Mouse (Mus musculus): ENCODE measurements at regions not wholly inside any gene's neighbourhood (a gene's known extent, or its start where the extent isn't known, plus 50 kb on each side); places are given as distances from the start of the nearest gene placed in this dataset.

GRCm38 (mm10) chr12:73449911-73450520 lies 96.2 kb downstream of the Tmem30b start:
- peak; percentile 43 for TF ChIP-seq CTCF (IDR thresholded peaks at IDR 0.05; ENCODE audit: low read depth, low read length)
- no peak for TF ChIP-seq POLR2A (IDR thresholded peaks at IDR 0.05; ENCODE audit: borderline replicate concordance, low read depth, low read length)
- H3K4me1 ChIP-seq (ENCODE audit: control insufficient read depth, insufficient read depth, low read length), result peaks cover 17% of the 10 kb centered on the region
- H3K27ac ChIP-seq (ENCODE audit: insufficient read depth, low read depth, low read length), result no peak overlapping the region
- H3K4me3 ChIP-seq (ENCODE audit: insufficient read depth, low read length), result no peak overlapping the region

- TF ChIP-seq POLR2A (IDR thresholded peaks at IDR 0.05; ENCODE audit: borderline replicate concordance, low read depth, low read length) (no peak), CTCF (IDR thresholded peaks at IDR 0.05; ENCODE audit: low read depth, low read length) (no peak)
- H3K4me3 ChIP-seq (ENCODE audit: insufficient read depth, low read length), result no peak overlapping the region
- no peak overlapping the region for H3K27ac ChIP-seq (ENCODE audit: insufficient read depth, low read depth, low read length)
- H3K4me1 ChIP-seq (ENCODE audit: control insufficient read depth, insufficient read depth, low read length), result peaks cover 19% of the 10 kb centered on the region
Measured at GRCm38 (mm10) chr12:73449069-73449468, 97.1 kb downstream of the Tmem30b start.

- TF ChIP-seq CTCF (IDR thresholded peaks at IDR 0.05; ENCODE audit: low read depth, low read length) (no peak), POLR2A (IDR thresholded peaks at IDR 0.05; ENCODE audit: borderline replicate concordance, low read depth, low read length) (no peak)
- H3K27ac ChIP-seq (ENCODE audit: insufficient read depth, low read depth, low read length), result no peak overlapping the region
- peaks cover 19% of the 10 kb centered on the region for H3K4me1 ChIP-seq (ENCODE audit: control insufficient read depth, insufficient read depth, low read length)
- no peak overlapping the region for H3K4me3 ChIP-seq (ENCODE audit: insufficient read depth, low read length)
Measured at GRCm38 (mm10) chr12:73448388-73448965, 97.7 kb downstream of the Tmem30b start.

- Histone ChIP-seq H3K4me3 (ENCODE audit: insufficient read depth, low read length) (no peak overlapping the region), H3K4me1 (ENCODE audit: control insufficient read depth, insufficient read depth, low read length) (peaks cover 19% of the 10 kb centered on the region), H3K27ac (ENCODE audit: insufficient read depth, low read depth, low read length) (no peak overlapping the region)
- TF ChIP-seq POLR2A (IDR thresholded peaks at IDR 0.05; ENCODE audit: borderline replicate concordance, low read depth, low read length), result no peak
- no peak for TF ChIP-seq CTCF (IDR thresholded peaks at IDR 0.05; ENCODE audit: low read depth, low read length)
Measured at GRCm38 (mm10) chr12:73447172-73447571, 99.0 kb downstream of the Tmem30b start.

GRCm38 (mm10) chr12:73446148-73446547 lies 100.0 kb downstream of the Tmem30b start:
- no peak overlapping the region for H3K27ac ChIP-seq (ENCODE audit: insufficient read depth, low read depth, low read length)
- TF ChIP-seq POLR2A (IDR thresholded peaks at IDR 0.05; ENCODE audit: borderline replicate concordance, low read depth, low read length) (no peak), CTCF (IDR thresholded peaks at IDR 0.05; ENCODE audit: low read depth, low read length) (no peak)
- no peak overlapping the region for H3K4me3 ChIP-seq (ENCODE audit: insufficient read depth, low read length)
- H3K4me1 ChIP-seq (ENCODE audit: control insufficient read depth, insufficient read depth, low read length), result peaks cover 19% of the 10 kb centered on the region

GRCm38 (mm10) chr12:73445562-73445961 lies 100.6 kb downstream of the Tmem30b start:
- Histone ChIP-seq H3K4me1 (ENCODE audit: control insufficient read depth, insufficient read depth, low read length) (peaks cover 19% of the 10 kb centered on the region), H3K4me3 (ENCODE audit: insufficient read depth, low read length) (no peak overlapping the region), H3K27ac (ENCODE audit: insufficient read depth, low read depth, low read length) (no peak overlapping the region)
- TF ChIP-seq POLR2A (IDR thresholded peaks at IDR 0.05; ENCODE audit: borderline replicate concordance, low read depth, low read length), result no peak
- no peak for TF ChIP-seq CTCF (IDR thresholded peaks at IDR 0.05; ENCODE audit: low read depth, low read length)

- H3K4me1 ChIP-seq (ENCODE audit: control insufficient read depth, insufficient read depth, low read length), result peaks cover 19% of the 10 kb centered on the region
- no peak for TF ChIP-seq CTCF (IDR thresholded peaks at IDR 0.05; ENCODE audit: low read depth, low read length)
- TF ChIP-seq POLR2A (IDR thresholded peaks at IDR 0.05; ENCODE audit: borderline replicate concordance, low read depth, low read length), result no peak
- no peak overlapping the region for H3K4me3 ChIP-seq (ENCODE audit: insufficient read depth, low read length)
- no peak overlapping the region; the same call in 1 of the 2 replicates for H3K27ac ChIP-seq (ENCODE audit: insufficient read depth, low read depth, low read length)
Measured at GRCm38 (mm10) chr12:73445128-73445527, 101.1 kb downstream of the Tmem30b start.

GRCm38 (mm10) chr12:73441326-73441725 lies 104.9 kb downstream of the Tmem30b start:
- Histone ChIP-seq H3K4me1 (ENCODE audit: control insufficient read depth, insufficient read depth, low read length) (peaks cover 14% of the 10 kb centered on the region), H3K4me3 (ENCODE audit: insufficient read depth, low read length) (no peak overlapping the region), H3K27ac (ENCODE audit: insufficient read depth, low read depth, low read length) (no peak overlapping the region)
- TF ChIP-seq POLR2A (IDR thresholded peaks at IDR 0.05; ENCODE audit: borderline replicate concordance, low read depth, low read length) (no peak), CTCF (IDR thresholded peaks at IDR 0.05; ENCODE audit: low read depth, low read length) (no peak)

- no peak overlapping the region for H3K4me3 ChIP-seq (ENCODE audit: insufficient read depth, low read length)
- H3K27ac ChIP-seq (ENCODE audit: insufficient read depth, low read depth, low read length), result no peak overlapping the region
- no peak for TF ChIP-seq POLR2A (IDR thresholded peaks at IDR 0.05; ENCODE audit: borderline replicate concordance, low read depth, low read length)
- peaks cover 2% of the 10 kb centered on the region; the same call in 1 of the 2 replicates for H3K4me1 ChIP-seq (ENCODE audit: control insufficient read depth, insufficient read depth, low read length)
Measured at GRCm38 (mm10) chr12:73434684-73435083, 111.5 kb downstream of the Tmem30b start.

- H3K27ac ChIP-seq (ENCODE audit: insufficient read depth, low read depth, low read length), result no peak overlapping the region
- no peak overlapping the region for H3K4me3 ChIP-seq (ENCODE audit: insufficient read depth, low read length)
- TF ChIP-seq POLR2A (IDR thresholded peaks at IDR 0.05; ENCODE audit: borderline replicate concordance, low read depth, low read length), result no peak
- TF ChIP-seq CTCF (IDR thresholded peaks at IDR 0.05; ENCODE audit: low read depth, low read length), result no peak
- H3K4me1 ChIP-seq (ENCODE audit: control insufficient read depth, insufficient read depth, low read length), result 0 out of 2 replicates have a peak, but pooled peaks cover 2% of the 10 kb centered on the region
Measured at GRCm38 (mm10) chr12:73432546-73432945, 113.6 kb downstream of the Tmem30b start.

Measured in bone marrow macrophage, adult 2 months (primary cell).